Mouse (Mus musculus) CD4-positive helper T cell, adult 2 months (primary cell): Measurements from ENCODE around the gene Tmem14c.

Experiments
- DNase-seq: peaks from one replicate; pipeline ENCODE4 v3.0.0-alpha.2; 2012; ENCODE audit warnings: low read depth, missing footprints, low spot score

Gene Tmem14c

GRCm38 (mm10) chr13:41008271-41008670 is 7.8 kb upstream of the Tmem14c start:
- no peak for DNase-seq

GRCm38 (mm10) chr13:41008946-41009345 is 7.1 kb upstream of the Tmem14c start:
- no peak for DNase-seq

- no peak for DNase-seq
Measured at GRCm38 (mm10) chr13:41016797-41017405, 809 bp downstream of the Tmem14c start.

- no peak for DNase-seq
Measured at GRCm38 (mm10) chr13:41017832-41018231, 1.7 kb downstream of the Tmem14c start.

- no peak for DNase-seq
Measured at GRCm38 (mm10) chr13:41018236-41018635, 2.1 kb downstream of the Tmem14c start.

GRCm38 (mm10) chr13:41018756-41019591 is 2.9 kb downstream of the Tmem14c start:
- DNase-seq: no peak

- no peak for DNase-seq
Measured at GRCm38 (mm10) chr13:41020494-41020893, 4.4 kb downstream of the Tmem14c start.

GRCm38 (mm10) chr13:41021607-41022006 is 5.5 kb downstream of the Tmem14c start:
- DNase-seq: no peak

- no peak for DNase-seq
Measured at GRCm38 (mm10) chr13:41022099-41022498, 6.0 kb downstream of the Tmem14c start.

- DNase-seq: no peak
Measured at GRCm38 (mm10) chr13:41030098-41030497, 14.0 kb downstream of the Tmem14c start.

GRCm38 (mm10) chr13:41042511-41042910 is 26.4 kb downstream of the Tmem14c start:
- DNase-seq: no peak

GRCm38 (mm10) chr13:41045901-41046300 is 29.8 kb downstream of the Tmem14c start:
- DNase-seq: no peak

- DNase-seq: no peak
Measured at GRCm38 (mm10) chr13:41047280-41047679, 31.2 kb downstream of the Tmem14c start.

- no peak for DNase-seq
Measured at GRCm38 (mm10) chr13:41051965-41052364, 35.9 kb downstream of the Tmem14c start.

GRCm38 (mm10) chr13:41067618-41068017 is 51.5 kb downstream of the Tmem14c start:
- no peak for DNase-seq

GRCm38 (mm10) chr13:41071617-41072016 is 55.5 kb downstream of the Tmem14c start:
- DNase-seq: no peak
